Mouse (Mus musculus) gastrocnemius, postnatal 4 days (tissue): Measurements from ENCODE around the gene Cpd. TPM values are rescaled to one million over a fixed set of nuclear protein-coding genes. Genes with fewer than 3 reads are reported as not detected.
A peak's percentile ranks its signal among the peaks of the same experiment; 100 is the strongest.
"Not testable (repeated sequence)": the region's sequence is repeated elsewhere in the genome, so short reads cannot be mapped to it uniquely, and the experiment has no call there.

Experiments
- DNase-seq, 2 experiments: peaks; one replicate each; pipeline ENCODE4 v3.0.0; 2021 to 2022; ENCODE audit warnings: low spot score in 2 of 2, mixed read lengths in 2 of 2
- total RNA-seq, 2 experiments: library from RNA; stranded (reverse); gene quantifications; 2 replicates each; pipeline ENCODE4 v1.2.3; 2021

The Cpd gene
- total RNA-seq, 2 experiments from 2014 or later: 63.3 to 66.3 TPM

- peak in 1 of 2 experiments; percentile 7 for DNase-seq
Observed at GRCm38 (mm10) chr11:76849596-76849995, 2.8 kb upstream of the Cpd start.

- DNase-seq: no peak
Observed at GRCm38 (mm10) chr11:76848081-76848480, 1.3 kb upstream of the Cpd start.

- no peak for DNase-seq
Observed at GRCm38 (mm10) chr11:76847354-76847753, 536 bp upstream of the Cpd start.

- DNase-seq: peak; percentile 25 to 46
Observed at GRCm38 (mm10) chr11:76846011-76846877, 574 bp downstream of the Cpd start.

GRCm38 (mm10) chr11:76845275-76845980 lies 1.4 kb downstream of the Cpd start:
- no peak for DNase-seq

GRCm38 (mm10) chr11:76838573-76838972 lies 8.2 kb downstream of the Cpd start:
- DNase-seq: no peak

GRCm38 (mm10) chr11:76836317-76836716 lies 10.5 kb downstream of the Cpd start:
- no peak for DNase-seq

GRCm38 (mm10) chr11:76835868-76836267 lies 10.9 kb downstream of the Cpd start:
- DNase-seq: no peak

GRCm38 (mm10) chr11:76834665-76835064 lies 12.2 kb downstream of the Cpd start:
- DNase-seq: no peak

- no peak for DNase-seq
Observed at GRCm38 (mm10) chr11:76824885-76825265, 21.9 kb downstream of the Cpd start.

- DNase-seq: no peak
Observed at GRCm38 (mm10) chr11:76824238-76824884, 22.5 kb downstream of the Cpd start.

GRCm38 (mm10) chr11:76823641-76824040 lies 23.2 kb downstream of the Cpd start:
- no peak for DNase-seq

- DNase-seq: no peak
Observed at GRCm38 (mm10) chr11:76821353-76821752, 25.5 kb downstream of the Cpd start.

- no peak for DNase-seq
Observed at GRCm38 (mm10) chr11:76817664-76818063, 29.2 kb downstream of the Cpd start.

GRCm38 (mm10) chr11:76810706-76811495 lies 35.9 kb downstream of the Cpd start:
- no peak for DNase-seq

- no peak for DNase-seq
Observed at GRCm38 (mm10) chr11:76809450-76809849, 37.4 kb downstream of the Cpd start.

GRCm38 (mm10) chr11:76808550-76808949 lies 38.3 kb downstream of the Cpd start:
- DNase-seq: no peak

GRCm38 (mm10) chr11:76807007-76807679 lies 39.7 kb downstream of the Cpd start:
- no peak for DNase-seq

- DNase-seq: no peak
Observed at GRCm38 (mm10) chr11:76806026-76806425, 40.8 kb downstream of the Cpd start.

GRCm38 (mm10) chr11:76805072-76805471 lies 41.7 kb downstream of the Cpd start:
- not testable (repeated sequence) for DNase-seq
